Mouse (Mus musculus): ENCODE results near the gene Nlrp10.

DNA sequence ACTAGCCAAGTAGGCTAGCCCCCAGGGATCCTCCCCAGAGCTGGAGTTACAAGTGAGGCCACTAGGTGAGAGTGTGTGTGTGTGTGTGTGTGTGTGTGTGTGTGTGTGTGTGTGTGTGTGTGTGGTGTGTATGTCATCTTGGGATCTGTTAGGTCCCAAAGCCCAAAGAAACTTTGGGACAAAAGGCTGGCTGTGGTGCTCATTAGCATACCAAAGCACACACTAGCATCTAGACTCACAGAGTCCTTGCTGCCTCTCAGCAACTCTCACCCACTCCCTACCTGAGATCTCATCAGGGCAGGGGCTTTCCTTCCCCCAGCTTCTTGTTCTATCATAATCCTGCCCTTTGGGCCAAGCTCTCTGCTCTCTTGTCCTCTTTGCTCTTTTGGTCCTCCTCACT lies 18.6 kb upstream of the Nlrp10 start:
- TF ChIP-seq ZC3H11A (IDR thresholded peaks at IDR 0.05; ENCODE audit: borderline replicate concordance, low read depth, low read length), result no peak
- TF ChIP-seq MAFK (IDR thresholded peaks at IDR 0.05; ENCODE audit: insufficient read depth, low read depth, low read length), result no peak
- TF ChIP-seq HCFC1 (IDR thresholded peaks at IDR 0.05; ENCODE audit: borderline replicate concordance, insufficient read depth, low read length), result no peak

Measured in ES-E14 (cell line).